Mouse (Mus musculus) left cerebral cortex, adult 8-10 months (tissue): ENCODE data around the gene Onecut1. TPM values are rescaled to one million over a fixed set of nuclear protein-coding genes. Genes with fewer than 3 reads are reported as not detected.

ENCODE experiments used
- DNase-seq, 2 experiments: peaks; one replicate each; pipeline ENCODE4 v3.0.0; 2022; ENCODE audit warnings: low spot score in 2 of 2
- total RNA-seq, 4 experiments: library from RNA; stranded (reverse); gene quantifications; 2 replicates each; pipeline ENCODE4 v1.2.4; 2022

Gene Onecut1
- total RNA-seq, 4 experiments from 2014 or later = 0.08 to 0.21 (median 0.18) TPM

- no peak for DNase-seq
These were observed 1.3 kb upstream of the Onecut1 start for GRCm38 (mm10) chr9:74860461-74860860.

GRCm38 (mm10) chr9:74862096-74862780 is 517 bp downstream of the Onecut1 start:
- no peak for DNase-seq

- no peak for DNase-seq
These were observed 1.3 kb downstream of the Onecut1 start for GRCm38 (mm10) chr9:74862783-74863654.

- DNase-seq = no peak
These were observed 2.1 kb downstream of the Onecut1 start for GRCm38 (mm10) chr9:74863655-74864443.

GRCm38 (mm10) chr9:74864471-74864870 is 2.8 kb downstream of the Onecut1 start:
- DNase-seq = no peak

GRCm38 (mm10) chr9:74866596-74867313 is 5.0 kb downstream of the Onecut1 start:
- no peak for DNase-seq

- DNase-seq = peak in 1 of 2 experiments; percentile 40
These were observed 6.0 kb downstream of the Onecut1 start for GRCm38 (mm10) chr9:74867641-74868205.

- no peak for DNase-seq
These were observed 6.7 kb downstream of the Onecut1 start for GRCm38 (mm10) chr9:74868336-74868950.

- peak; percentile 41 to 72 for DNase-seq
These were observed 9.4 kb downstream of the Onecut1 start for GRCm38 (mm10) chr9:74870960-74871688.

- DNase-seq = no peak
These were observed 14.6 kb downstream of the Onecut1 start for GRCm38 (mm10) chr9:74876328-74876727.

- DNase-seq = no peak
These were observed 16.0 kb downstream of the Onecut1 start for GRCm38 (mm10) chr9:74877709-74878108.

- DNase-seq = no peak
These were observed 26.1 kb downstream of the Onecut1 start for GRCm38 (mm10) chr9:74887866-74888265.

GRCm38 (mm10) chr9:74896742-74897141 is 35.0 kb downstream of the Onecut1 start:
- DNase-seq = no peak

- DNase-seq = no peak
These were observed 35.8 kb downstream of the Onecut1 start for GRCm38 (mm10) chr9:74897375-74897982.

GRCm38 (mm10) chr9:74900141-74900540 is 38.4 kb downstream of the Onecut1 start:
- no peak for DNase-seq

- DNase-seq = peak in 1 of 2 experiments; percentile 37
These were observed 43.3 kb downstream of the Onecut1 start for GRCm38 (mm10) chr9:74904866-74905508.

GRCm38 (mm10) chr9:74906951-74907350 is 45.2 kb downstream of the Onecut1 start:
- no peak for DNase-seq

GRCm38 (mm10) chr9:74909245-74909644 is 47.5 kb downstream of the Onecut1 start:
- no peak for DNase-seq
